Mouse (Mus musculus) MEL (cell line): Measurements from ENCODE around the gene Sprr2f. TPM values are rescaled to one million over a fixed set of nuclear protein-coding genes. Genes with fewer than 3 reads are reported as not detected.

ENCODE experiments used
- DNase-seq: peaks from one replicate; pipeline ENCODE4 v3.0.0; 2011; ENCODE audit warnings: low read depth, low spot score
- H3K27ac ChIP-seq: 2 replicates; pipeline ENCODE4 v1.5.1; 2012; ENCODE audit warnings: low read depth, mild to moderate bottlenecking, control low read depth, low read length, moderate library complexity; ENCODE audit not compliant: control insufficient read depth
- H3K27me3 ChIP-seq, 2 experiments: fragments of 150-350 bp in 1 of 2; sonication (generic) in 1 of 2; 2 replicates each; pipeline ENCODE4 v1.6.1; 2012; ENCODE audit warnings: low read length in 2 of 2, mild to moderate bottlenecking in 2 of 2, improper control_type of control experiment in 1 of 2, moderate library complexity in 1 of 2; ENCODE audit not compliant: insufficient read depth in 2 of 2, control insufficient read depth in 1 of 2
- H3K36me3 ChIP-seq, 2 experiments: 2 replicates each; pipeline ENCODE4 v1.6.1; 2012 to 2014; ENCODE audit warnings: low read length in 2 of 2, improper control_type of control experiment in 1 of 2, inconsistent platforms in 1 of 2, mild to moderate bottlenecking in 1 of 2; ENCODE audit not compliant: insufficient read depth in 2 of 2, control insufficient read depth in 1 of 2
- H3K4me1 ChIP-seq, 2 experiments: fragments of 150-350 bp in 1 of 2; sonication (generic) in 1 of 2; 2 replicates each; pipeline ENCODE4 v1.6.1; 2012; ENCODE audit warnings: low read length in 2 of 2, improper control_type of control experiment in 1 of 2, mild to moderate bottlenecking in 1 of 2; ENCODE audit not compliant: insufficient read depth in 2 of 2, control insufficient read depth in 1 of 2
- H3K4me3 ChIP-seq, 2 experiments: fragments of 150-350 bp in 1 of 2; sonication (generic) in 1 of 2; 2 replicates each; pipeline ENCODE4 v1.5.1; 2012; ENCODE audit warnings: low read depth in 2 of 2, low read length in 2 of 2, mild to moderate bottlenecking in 2 of 2, moderate library complexity in 2 of 2, control low read depth in 1 of 2, improper control_type of control experiment in 1 of 2; ENCODE audit not compliant: control insufficient read depth in 1 of 2, insufficient read depth in 1 of 2
- H3K79me2 ChIP-seq: 2 replicates; pipeline ENCODE4 v1.6.1; 2012; ENCODE audit warnings: mild to moderate bottlenecking, low read length, moderate library complexity; ENCODE audit not compliant: control insufficient read depth, poor library complexity, insufficient read depth
- H3K9ac ChIP-seq: 2 replicates; pipeline ENCODE4 v1.6.1; 2012; ENCODE audit warnings: low read depth, mild to moderate bottlenecking, control low read depth, low read length, moderate library complexity; ENCODE audit not compliant: control insufficient read depth, poor library complexity, severe bottlenecking
- H3K9me3 ChIP-seq: fragments of 150-350 bp; sonication (generic); replicated peaks from 2 replicates; pipeline ENCODE4 v1.6.1; 2012; ENCODE audit warnings: mild to moderate bottlenecking, low read length, improper control_type of control experiment, moderate library complexity; ENCODE audit not compliant: insufficient read depth
- CHD1 ChIP-seq: IDR thresholded peaks from 2 replicates; pipeline ENCODE4 v1.6.1; 2012; ENCODE audit warnings: low read depth, mild to moderate bottlenecking, inconsistent platforms, low read length, improper control_type of control experiment
- E2F4 ChIP-seq: IDR thresholded peaks from 2 replicates; pipeline ENCODE4 v1.6.1; 2011; ENCODE audit warnings: low read depth, low read length, improper control_type of control experiment, borderline replicate concordance
- ELF1 ChIP-seq: IDR thresholded peaks from 2 replicates; pipeline ENCODE4 v1.6.1; 2014; ENCODE audit warnings: low read depth, mild to moderate bottlenecking, inconsistent platforms, low read length, improper control_type of control experiment, moderate library complexity
- EP300 ChIP-seq, 2 experiments: IDR thresholded peaks; 2 replicates each; pipeline ENCODE4 v1.6.1; 2011; ENCODE audit warnings: improper control_type of control experiment in 2 of 2, low read length in 2 of 2, low read depth in 1 of 2, mild to moderate bottlenecking in 1 of 2
- GABPA ChIP-seq: IDR thresholded peaks from 2 replicates; pipeline ENCODE4 v1.6.1; 2012; ENCODE audit warnings: low read depth, mild to moderate bottlenecking, inconsistent platforms, low read length, improper control_type of control experiment, moderate library complexity
- GATA1 ChIP-seq: IDR thresholded peaks from 2 replicates; pipeline ENCODE4 v1.6.1; 2011; ENCODE audit warnings: low read depth, low read length, improper control_type of control experiment
- JUND ChIP-seq: IDR thresholded peaks from 2 replicates; pipeline ENCODE4 v1.6.1; 2011; ENCODE audit warnings: low read depth, mild to moderate bottlenecking, improper control_type of control experiment, low read length
- MAFK ChIP-seq: IDR thresholded peaks from 2 replicates; pipeline ENCODE4 v1.6.1; 2011; ENCODE audit warnings: low read depth, mild to moderate bottlenecking, low read length, improper control_type of control experiment, borderline replicate concordance
- MAX ChIP-seq: IDR thresholded peaks from 2 replicates; pipeline ENCODE4 v1.6.1; 2011; ENCODE audit warnings: low read length, improper control_type of control experiment
- MXI1 ChIP-seq: IDR thresholded peaks from 2 replicates; pipeline ENCODE4 v1.6.1; 2011; ENCODE audit warnings: mild to moderate bottlenecking, low read depth, low read length, improper control_type of control experiment
- MYC ChIP-seq: IDR thresholded peaks from 2 replicates; pipeline ENCODE4 v1.6.1; 2011; ENCODE audit warnings: low read depth, mild to moderate bottlenecking, low read length, improper control_type of control experiment, moderate library complexity
- NELFE ChIP-seq: IDR thresholded peaks from 2 replicates; pipeline ENCODE4 v1.6.1; 2011; ENCODE audit warnings: low read depth, low read length, improper control_type of control experiment
- POLR2A ChIP-seq, 2 experiments: IDR thresholded peaks; 2 replicates each; pipeline ENCODE4 v1.6.1; 2011 to 2012; ENCODE audit warnings: low read length in 2 of 2, mild to moderate bottlenecking in 2 of 2, control low read depth in 1 of 2, improper control_type of control experiment in 1 of 2, low read depth in 1 of 2, moderate library complexity in 1 of 2; ENCODE audit not compliant: control insufficient read depth in 1 of 2, insufficient read depth in 1 of 2, poor library complexity in 1 of 2
- RCOR1 ChIP-seq: IDR thresholded peaks from 2 replicates; pipeline ENCODE4 v1.6.1; 2012; ENCODE audit warnings: low read depth, mild to moderate bottlenecking, inconsistent platforms, low read length, improper control_type of control experiment
- SMC3 ChIP-seq: IDR thresholded peaks from 2 replicates; pipeline ENCODE4 v1.6.1; 2011; ENCODE audit warnings: low read depth, low read length, improper control_type of control experiment
- TAL1 ChIP-seq: IDR thresholded peaks from 2 replicates; pipeline ENCODE4 v1.6.1; 2012; ENCODE audit warnings: mild to moderate bottlenecking, inconsistent platforms, low read length, moderate library complexity, mixed read lengths
- TBP ChIP-seq: IDR thresholded peaks from 2 replicates; pipeline ENCODE4 v1.8.0; 2011; ENCODE audit warnings: low read depth, low read length, improper control_type of control experiment
- TCF12 ChIP-seq: IDR thresholded peaks from 2 replicates; pipeline ENCODE4 v1.6.1; 2014; ENCODE audit warnings: low read depth, mild to moderate bottlenecking, inconsistent platforms, low read length, improper control_type of control experiment, moderate library complexity
- UBTF ChIP-seq: IDR thresholded peaks from 2 replicates; pipeline ENCODE4 v1.6.1; 2012; ENCODE audit warnings: low read depth, mild to moderate bottlenecking, inconsistent platforms, low read length, improper control_type of control experiment, moderate library complexity, borderline replicate concordance; ENCODE audit not compliant: insufficient read depth
- USF1 ChIP-seq: IDR thresholded peaks from 2 replicates; pipeline ENCODE4 v1.6.1; 2014; ENCODE audit warnings: low read depth, mild to moderate bottlenecking, inconsistent platforms, low read length, improper control_type of control experiment, moderate library complexity
- USF2 ChIP-seq, 2 experiments: IDR thresholded peaks; 2 replicates each; pipeline ENCODE4 v1.6.1; 2011 to 2012; ENCODE audit warnings: improper control_type of control experiment in 2 of 2, low read length in 2 of 2, borderline replicate concordance in 1 of 2, inconsistent platforms in 1 of 2, low read depth in 1 of 2, mild to moderate bottlenecking in 1 of 2; ENCODE audit not compliant: insufficient read depth in 1 of 2
- ZMIZ1 ChIP-seq: IDR thresholded peaks from 2 replicates; pipeline ENCODE4 v1.6.1; 2012; ENCODE audit warnings: low read depth, mild to moderate bottlenecking, inconsistent platforms, low read length, improper control_type of control experiment, moderate library complexity
- polyA plus RNA-seq, 2 experiments: library from polyadenylated mRNA; stranded (reverse) in 1 of 2; unstranded in 1 of 2; fragments of >175 nt in 1 of 2; fragments of >200 nt in 1 of 2; gene quantifications; 2 replicates each; pipeline versions ENCODE4 v1.2.1 to v1.2.4; 2012; ENCODE audit warnings: low replicate concordance in 2 of 2, low read depth in 1 of 2; ENCODE audit not compliant: insufficient read length in 2 of 2, insufficient read depth in 1 of 2, missing spikeins in 1 of 2
- total RNA-seq: library from RNA; depleted of rRNA; stranded (reverse); fragments of 300-350 nt; gene quantifications from 2 replicates; pipeline ENCODE4 v1.2.3, GENCODE M21; 2012; rRNA removed

Sprr2f gene
- total RNA-seq (not detected in 2 replicates), polyA plus RNA-seq (not detected)

- Histone ChIP-seq H3K79me2 (no peaks in the 10 kb centered on the region), H3K9me3 (no peaks in the 10 kb centered on the region), H3K27ac (no peak within 1 kb of the TSS), H3K4me1 (no peaks in the 10 kb centered on the region), H3K9ac (no peak within 1 kb of the TSS), H3K27me3 (no peaks in the 10 kb centered on the region), H3K36me3 (no peaks in the 10 kb centered on the region), H3K4me3 (no peak within 1 kb of the TSS)
- DNase-seq: no peak
- TF ChIP-seq ZMIZ1: no peak
Measured at GRCm38 (mm10) chr3:92364887-92365286, at the start of gene Sprr2f. Gene Sprr2f (plus strand): TSS chr3:92365187.

- TF ChIP-seq EP300 (IDR thresholded peaks at IDR 0.05; ENCODE audit: low read depth in 1 of 2, low read length in 2 of 2): no peak
- no peak for TF ChIP-seq TAL1
- no peaks in the 10 kb centered on the region for H3K9me3 ChIP-seq
- no peak for DNase-seq
Measured at GRCm38 (mm10) chr3:92316320-92316719, 48.7 kb upstream of the Sprr2f start, which contains the start of gene Sprr2b. Gene Sprr2b (plus strand): TSS chr3:92316620.

GRCm38 (mm10) chr3:92317384-92317783 is 47.6 kb upstream of the Sprr2f start:
- no peak for DNase-seq
- H3K27ac ChIP-seq: no peak overlapping the region
- no peak overlapping the region for H3K9ac ChIP-seq
- no peak for TF ChIP-seq RCOR1
- TF ChIP-seq POLR2A (IDR thresholded peaks at IDR 0.05; ENCODE audit: control insufficient read depth in 1 of 2, insufficient read depth in 1 of 2, low read depth in 1 of 2, low read length in 2 of 2, poor library complexity in 1 of 2): no peak
- TF ChIP-seq TAL1: no peak
- no peak for TF ChIP-seq NELFE
- TF ChIP-seq MAX: no peak
- no peak for TF ChIP-seq TCF12
- no peak for TF ChIP-seq GATA1
- no peak for TF ChIP-seq E2F4
- TF ChIP-seq MXI1: no peak
- TF ChIP-seq USF1: no peak
- TF ChIP-seq USF2 (IDR thresholded peaks at IDR 0.05; ENCODE audit: borderline replicate concordance in 1 of 2, insufficient read depth in 1 of 2, low read depth in 1 of 2, low read length in 2 of 2): no peak
- TF ChIP-seq CHD1: no peak
- TF ChIP-seq UBTF: no peak
- TF ChIP-seq JUND: no peak
- no peak for TF ChIP-seq MYC
- no peak for TF ChIP-seq MAFK
- TF ChIP-seq SMC3: no peak
- TF ChIP-seq TBP: no peak
- no peak for TF ChIP-seq ELF1
- no peak for TF ChIP-seq GABPA
- H3K27me3 ChIP-seq: no peaks in the 10 kb centered on the region
- no peaks in the 10 kb centered on the region for H3K79me2 ChIP-seq
- no peaks in the 10 kb centered on the region for H3K36me3 ChIP-seq
- H3K4me1 ChIP-seq: no peaks in the 10 kb centered on the region
- no peak overlapping the region for H3K4me3 ChIP-seq
- H3K9me3 ChIP-seq: no peaks in the 10 kb centered on the region

More at GRCm38 (mm10) chr3:92316320-92316719, 48.7 kb upstream of the Sprr2f start, which contains the start of gene Sprr2b:
- Histone ChIP-seq H3K27me3 (no peaks in the 10 kb centered on the region), H3K9ac (no peak within 1 kb of the TSS), H3K4me3 (no peak within 1 kb of the TSS), H3K79me2 (no peaks in the 10 kb centered on the region), H3K36me3 (no peaks in the 10 kb centered on the region), H3K4me1 (no peaks in the 10 kb centered on the region), H3K27ac (no peak within 1 kb of the TSS)
